Mouse (Mus musculus): Measurements from ENCODE around the gene Sptbn1. TPM values are rescaled to one million over a fixed set of nuclear protein-coding genes. Genes with fewer than 3 reads are reported as not detected.

Gene Sptbn1
- polyA plus RNA-seq, 1 experiment, result 28.0 TPM

DNA sequence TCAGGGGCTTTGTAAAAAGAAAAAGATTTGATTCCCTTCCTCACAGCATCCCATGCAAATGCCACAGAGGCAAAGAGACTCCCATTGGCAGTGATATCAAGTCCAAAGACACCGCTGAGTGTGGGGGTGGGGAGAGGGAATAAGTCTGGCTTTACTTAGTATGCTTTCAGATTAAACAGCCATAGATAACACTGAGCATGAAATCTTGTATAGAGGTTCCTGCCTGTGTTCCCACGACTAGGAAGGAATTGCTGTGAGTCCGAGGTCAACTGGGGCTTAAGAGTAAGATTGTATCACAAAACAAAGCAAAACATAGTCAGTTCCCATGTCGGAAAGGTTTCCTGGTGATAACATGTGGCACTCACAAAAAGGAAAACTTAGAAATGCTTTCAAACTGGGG, 136.3 kb downstream of the Sptbn1 start:
- Histone ChIP-seq H3K36me3 (ENCODE audit: control insufficient read depth, insufficient read depth, low read length) (peaks cover 48% of the 10 kb centered on the region), H3K4me1 (ENCODE audit: control insufficient read depth, insufficient read depth, insufficient read length) (no peaks in the 10 kb centered on the region), H3K27me3 (ENCODE audit: control insufficient read depth, insufficient read depth, low read length) (no peaks in the 10 kb centered on the region), H3K27ac (ENCODE audit: insufficient read depth, low read length) (no peak overlapping the region), H3K4me3 (ENCODE audit: extremely low read depth, insufficient read depth, insufficient read length) (no peak overlapping the region)
- 88% methylated on average over 4 of the region's 4 CpGs for WGBS
- TF ChIP-seq POLR2A (IDR thresholded peaks at IDR 0.05; ENCODE audit: low read depth, low read length), result no peak
- no peak for TF ChIP-seq CTCF (IDR thresholded peaks at IDR 0.05; ENCODE audit: extremely low read depth, insufficient read depth, insufficient read length, insufficient replicate concordance)
- no peak for DNase-seq (ENCODE audit: low read depth in 1 of 2, low spot score in 2 of 2)

GRCm38 (mm10) chr11:30129339-30129738, 138.6 kb downstream of the Sptbn1 start:
- Histone ChIP-seq H3K4me1 (ENCODE audit: control insufficient read depth, insufficient read depth, insufficient read length) (no peaks in the 10 kb centered on the region), H3K4me3 (ENCODE audit: extremely low read depth, insufficient read depth, insufficient read length) (no peak overlapping the region), H3K27ac (ENCODE audit: insufficient read depth, low read length) (no peak overlapping the region), H3K36me3 (ENCODE audit: control insufficient read depth, insufficient read depth, low read length) (peaks cover 42% of the 10 kb centered on the region), H3K27me3 (ENCODE audit: control insufficient read depth, insufficient read depth, low read length) (no peaks in the 10 kb centered on the region)
- DNase-seq (ENCODE audit: low read depth in 1 of 2, low spot score in 2 of 2), result no peak
- 28% methylated on average over 7 of the region's 7 CpGs for WGBS
- no peak for TF ChIP-seq POLR2A (IDR thresholded peaks at IDR 0.05; ENCODE audit: low read depth, low read length)

- H3K4me1 ChIP-seq (ENCODE audit: control insufficient read depth, insufficient read depth, insufficient read length), result no peaks in the 10 kb centered on the region
- DNase-seq (ENCODE audit: low read depth in 1 of 2, low spot score in 2 of 2), result peak in 1 of 2 experiments; percentile 22
- H3K27me3 ChIP-seq (ENCODE audit: control insufficient read depth, insufficient read depth, low read length), result no peaks in the 10 kb centered on the region
- peaks cover 54% of the 10 kb centered on the region for H3K36me3 ChIP-seq (ENCODE audit: control insufficient read depth, insufficient read depth, low read length)
- H3K27ac ChIP-seq (ENCODE audit: insufficient read depth, low read length), result peak overlapping the region; percentile 19; the same call in 1 of the 2 replicates
- WGBS, result 25% methylated on average over 1 of the region's 1 CpGs
- no peak overlapping the region for H3K4me3 ChIP-seq (ENCODE audit: extremely low read depth, insufficient read depth, insufficient read length)
- TF ChIP-seq CTCF (IDR thresholded peaks at IDR 0.05; ENCODE audit: extremely low read depth, insufficient read depth, insufficient read length, insufficient replicate concordance) (no peak), POLR2A (IDR thresholded peaks at IDR 0.05; ENCODE audit: low read depth, low read length) (no peak)
Observed at GRCm38 (mm10) chr11:30126840-30127239, 141.1 kb downstream of the Sptbn1 start.

GRCm38 (mm10) chr11:30118038-30118437, 149.9 kb downstream of the Sptbn1 start:
- 92% methylated on average over 4 of the region's 4 CpGs for WGBS
- no peaks in the 10 kb centered on the region for H3K27me3 ChIP-seq (ENCODE audit: control insufficient read depth, insufficient read depth, low read length)
- H3K4me3 ChIP-seq (ENCODE audit: extremely low read depth, insufficient read depth, insufficient read length), result no peak overlapping the region
- no peaks in the 10 kb centered on the region for H3K4me1 ChIP-seq (ENCODE audit: control insufficient read depth, insufficient read depth, insufficient read length)
- TF ChIP-seq POLR2A (IDR thresholded peaks at IDR 0.05; ENCODE audit: low read depth, low read length), result no peak
- no peak for TF ChIP-seq CTCF (IDR thresholded peaks at IDR 0.05; ENCODE audit: extremely low read depth, insufficient read depth, insufficient read length, insufficient replicate concordance)
- no peak for DNase-seq (ENCODE audit: low read depth in 1 of 2, low spot score in 2 of 2)
- peaks cover 80% of the 10 kb centered on the region for H3K36me3 ChIP-seq (ENCODE audit: control insufficient read depth, insufficient read depth, low read length)
- no peak overlapping the region for H3K27ac ChIP-seq (ENCODE audit: insufficient read depth, low read length)

- 90% methylated on average over 2 of the region's 2 CpGs for WGBS
- H3K36me3 ChIP-seq (ENCODE audit: control insufficient read depth, insufficient read depth, low read length), result peaks cover 71% of the 10 kb centered on the region
- no peak for DNase-seq (ENCODE audit: low read depth in 1 of 2, low spot score in 2 of 2)
Observed at GRCm38 (mm10) chr11:30113631-30114030, 154.3 kb downstream of the Sptbn1 start.

DNA sequence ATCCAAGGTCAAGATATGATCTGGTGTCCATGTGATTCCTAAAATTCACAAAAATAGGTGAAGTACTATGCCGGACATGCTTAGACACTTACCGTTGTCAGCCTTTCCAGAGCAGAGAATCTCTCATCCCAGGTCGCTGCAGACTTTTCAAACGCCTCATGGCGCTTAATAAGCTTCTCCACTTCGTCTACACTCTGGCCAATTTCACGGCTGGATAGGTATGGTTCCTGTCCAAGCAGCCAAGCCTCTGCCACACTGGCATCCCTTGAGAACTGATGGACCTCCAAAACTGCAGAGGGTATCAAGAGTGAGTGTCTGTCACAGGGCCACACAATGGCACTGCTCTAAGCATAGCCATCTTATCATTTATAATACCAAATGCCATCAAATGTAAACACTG, 157.3 kb downstream of the Sptbn1 start:
- DNase-seq (ENCODE audit: low read depth in 1 of 2, low spot score in 2 of 2), result no peak
- H3K4me1 ChIP-seq (ENCODE audit: control insufficient read depth, insufficient read depth, insufficient read length), result no peaks in the 10 kb centered on the region
- peaks cover 61% of the 10 kb centered on the region for H3K36me3 ChIP-seq (ENCODE audit: control insufficient read depth, insufficient read depth, low read length)
- H3K4me3 ChIP-seq (ENCODE audit: extremely low read depth, insufficient read depth, insufficient read length), result no peak overlapping the region
- no peaks in the 10 kb centered on the region for H3K27me3 ChIP-seq (ENCODE audit: control insufficient read depth, insufficient read depth, low read length)
- TF ChIP-seq POLR2A (IDR thresholded peaks at IDR 0.05; ENCODE audit: low read depth, low read length), result no peak
- TF ChIP-seq CTCF (IDR thresholded peaks at IDR 0.05; ENCODE audit: extremely low read depth, insufficient read depth, insufficient read length, insufficient replicate concordance), result no peak
- 92% methylated on average over 7 of the region's 7 CpGs for WGBS
- H3K27ac ChIP-seq (ENCODE audit: insufficient read depth, low read length), result no peak overlapping the region

More at GRCm38 (mm10) chr11:30113631-30114030, 154.3 kb downstream of the Sptbn1 start:
- TF ChIP-seq CTCF (IDR thresholded peaks at IDR 0.05; ENCODE audit: extremely low read depth, insufficient read depth, insufficient read length, insufficient replicate concordance), result no peak
- TF ChIP-seq POLR2A (IDR thresholded peaks at IDR 0.05; ENCODE audit: low read depth, low read length), result no peak
- H3K27ac ChIP-seq (ENCODE audit: insufficient read depth, low read length), result no peak overlapping the region
- no peaks in the 10 kb centered on the region for H3K4me1 ChIP-seq (ENCODE audit: control insufficient read depth, insufficient read depth, insufficient read length)
- H3K4me3 ChIP-seq (ENCODE audit: extremely low read depth, insufficient read depth, insufficient read length), result no peak overlapping the region
- no peaks in the 10 kb centered on the region for H3K27me3 ChIP-seq (ENCODE audit: control insufficient read depth, insufficient read depth, low read length)

DNA sequence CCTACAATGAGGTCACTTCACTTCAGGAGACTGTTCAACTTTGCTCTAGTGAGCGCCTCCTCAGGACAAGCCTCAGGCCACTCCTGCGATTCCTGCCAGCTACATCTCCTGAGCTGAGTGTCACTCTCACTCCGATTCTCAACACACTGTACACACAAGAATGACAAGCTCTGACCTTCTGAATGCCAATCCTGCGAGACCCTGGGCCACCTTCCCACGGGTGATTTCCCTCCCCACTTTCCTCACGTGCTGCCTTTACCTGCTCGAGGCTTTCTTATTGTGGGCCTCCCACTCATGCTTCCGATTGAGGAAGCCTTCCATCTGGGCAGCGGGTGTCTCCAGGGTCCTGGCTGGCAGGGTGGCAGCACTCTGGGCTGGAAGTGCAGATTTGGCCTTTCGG, 163.8 kb downstream of the Sptbn1 start:
- DNase-seq (ENCODE audit: low read depth in 1 of 2, low spot score in 2 of 2), result no peak
- H3K4me1 ChIP-seq (ENCODE audit: control insufficient read depth, insufficient read depth, insufficient read length), result no peaks in the 10 kb centered on the region
- no peak for TF ChIP-seq CTCF (IDR thresholded peaks at IDR 0.05; ENCODE audit: extremely low read depth, insufficient read depth, insufficient read length, insufficient replicate concordance)
- H3K4me3 ChIP-seq (ENCODE audit: extremely low read depth, insufficient read depth, insufficient read length), result no peak overlapping the region
- H3K36me3 ChIP-seq (ENCODE audit: control insufficient read depth, insufficient read depth, low read length), result peaks cover 54% of the 10 kb centered on the region
- H3K27ac ChIP-seq (ENCODE audit: insufficient read depth, low read length), result no peak overlapping the region
- H3K27me3 ChIP-seq (ENCODE audit: control insufficient read depth, insufficient read depth, low read length), result no peaks in the 10 kb centered on the region
- WGBS, result 94% methylated on average over 10 of the region's 10 CpGs

Measured in spleen, adult 2 months (tissue).